Mouse (Mus musculus): ENCODE results near the gene Cnnm1. TPM values are rescaled to one million over a fixed set of nuclear protein-coding genes. Genes with fewer than 3 reads are reported as not detected.

Gene Cnnm1
- total and polyA plus RNA-seq, 3 experiments = 0.04 TPM; not detected in 2

DNA sequence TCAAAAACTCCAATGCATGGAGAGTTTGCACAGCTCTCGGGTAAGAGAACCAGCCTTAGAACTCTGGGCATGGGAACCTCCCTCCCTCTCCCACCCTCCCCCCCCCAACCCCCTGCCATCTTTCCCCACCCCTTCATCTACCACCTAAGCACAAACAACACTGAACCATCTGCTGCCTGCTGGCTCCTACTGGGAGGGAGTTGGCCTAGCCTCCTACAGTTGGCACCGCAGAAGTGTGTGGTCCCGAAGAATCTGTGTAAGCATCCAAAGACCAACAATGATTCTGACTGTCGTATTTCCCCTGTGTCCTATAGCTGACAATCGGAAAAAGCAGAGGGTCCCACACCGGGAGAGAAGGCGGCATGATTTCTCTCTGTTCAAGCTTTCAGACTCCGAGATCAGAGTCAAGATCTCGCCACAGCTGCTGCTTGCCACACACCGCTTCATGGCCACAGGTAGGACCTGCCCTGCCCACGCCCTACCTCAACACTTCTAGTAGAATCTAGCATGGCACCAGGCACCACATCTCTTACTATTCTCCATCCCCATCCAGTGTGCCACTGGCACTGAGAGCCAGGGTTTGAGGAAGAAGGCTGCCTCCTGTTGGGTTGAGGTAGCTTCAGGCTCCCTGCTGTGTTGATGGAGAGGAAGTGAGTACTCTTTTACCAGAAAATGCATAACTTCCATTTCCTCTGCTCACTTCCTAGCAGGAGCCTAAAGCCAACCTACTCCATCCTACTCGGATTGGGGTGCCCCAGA, 27.9 kb downstream of the Cnnm1 start:
- TF ChIP-seq USF1 (IDR thresholded peaks at IDR 0.05; ENCODE audit: low read depth, low read length) = no peak
- TF ChIP-seq POLR2AphosphoS5 (IDR thresholded peaks at IDR 0.05; ENCODE audit: borderline replicate concordance, low read depth, low read length) = no peak
- no peaks in the 10 kb centered on the region for H3K36me3 ChIP-seq (ENCODE audit: control insufficient read depth in 1 of 2, insufficient read depth in 2 of 2, low read length in 2 of 2)
- DNase-seq (ENCODE audit: low read depth, low spot score) = no peak
- no peak overlapping the region for H3K4me3 ChIP-seq (ENCODE audit: control insufficient read depth in 1 of 2, insufficient read depth in 1 of 2, low read depth in 2 of 2, low read length in 2 of 2)
- H3K27ac ChIP-seq (ENCODE audit: control insufficient read depth, low read depth, low read length) = no peak overlapping the region
- no peaks in the 10 kb centered on the region for H3K79me2 ChIP-seq (ENCODE audit: control insufficient read depth, insufficient read depth, low read length, poor library complexity)
- H3K4me1 ChIP-seq (ENCODE audit: control insufficient read depth in 1 of 2, insufficient read depth in 2 of 2, low read length in 2 of 2) = no peaks in the 10 kb centered on the region
- H3K9ac ChIP-seq (ENCODE audit: control insufficient read depth, low read depth, low read length, poor library complexity, severe bottlenecking) = no peak overlapping the region
- no peaks in the 10 kb centered on the region for H3K9me3 ChIP-seq (replicated peaks; ENCODE audit: insufficient read depth, low read length)
- peaks cover 18 to 23% of the 10 kb centered on the region in 2 experiments for H3K27me3 ChIP-seq (ENCODE audit: control insufficient read depth in 1 of 2, insufficient read depth in 2 of 2, low read length in 2 of 2)

DNA sequence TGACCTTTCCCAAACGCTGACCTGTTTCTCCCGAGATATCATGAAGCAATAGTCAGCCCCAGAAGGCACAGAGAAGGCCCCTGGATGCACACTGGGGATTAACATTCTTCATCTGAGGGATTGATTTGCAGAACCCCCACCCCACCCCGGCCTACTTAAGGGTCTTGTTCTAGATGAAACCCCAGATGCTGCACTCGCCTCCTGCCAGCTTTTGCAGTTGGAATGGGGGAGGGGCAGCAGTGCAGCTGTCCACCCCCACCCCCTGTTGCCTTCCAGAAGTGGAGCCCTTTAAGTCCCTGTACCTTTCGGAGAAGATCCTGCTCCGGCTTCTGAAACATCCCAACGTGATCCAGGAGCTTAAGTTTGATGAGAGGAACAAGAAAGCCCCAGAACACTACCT, 29.1 kb downstream of the Cnnm1 start:
- no peak overlapping the region for H3K4me3 ChIP-seq (ENCODE audit: control insufficient read depth in 1 of 2, insufficient read depth in 1 of 2, low read depth in 2 of 2, low read length in 2 of 2)
- no peaks in the 10 kb centered on the region for H3K36me3 ChIP-seq (ENCODE audit: control insufficient read depth in 1 of 2, insufficient read depth in 2 of 2, low read length in 2 of 2)
- no peak for DNase-seq (ENCODE audit: low read depth, low spot score)
- TF ChIP-seq POLR2AphosphoS2 (IDR thresholded peaks at IDR 0.05; ENCODE audit: low read length) = no peak
- no peak for TF ChIP-seq NELFE (IDR thresholded peaks at IDR 0.05; ENCODE audit: low read depth, low read length)
- TF ChIP-seq GABPA (IDR thresholded peaks at IDR 0.05; ENCODE audit: low read depth, low read length) = no peak
- TF ChIP-seq E2F4 (IDR thresholded peaks at IDR 0.05; ENCODE audit: borderline replicate concordance, low read depth, low read length) = no peak
- TF ChIP-seq POLR2A (IDR thresholded peaks at IDR 0.05; ENCODE audit: control insufficient read depth in 1 of 2, insufficient read depth in 1 of 2, low read depth in 1 of 2, low read length in 2 of 2, poor library complexity in 1 of 2) = no peak
- H3K4me1 ChIP-seq (ENCODE audit: control insufficient read depth in 1 of 2, insufficient read depth in 2 of 2, low read length in 2 of 2) = no peaks in the 10 kb centered on the region
- no peak overlapping the region for H3K27ac ChIP-seq (ENCODE audit: control insufficient read depth, low read depth, low read length)
- H3K27me3 ChIP-seq (ENCODE audit: control insufficient read depth in 1 of 2, insufficient read depth in 2 of 2, low read length in 2 of 2) = peaks cover 18% of the 10 kb centered on the region in 2 experiments
- H3K9ac ChIP-seq (ENCODE audit: control insufficient read depth, low read depth, low read length, poor library complexity, severe bottlenecking) = no peak overlapping the region
- no peaks in the 10 kb centered on the region for H3K79me2 ChIP-seq (ENCODE audit: control insufficient read depth, insufficient read depth, low read length, poor library complexity)
- H3K9me3 ChIP-seq (replicated peaks; ENCODE audit: insufficient read depth, low read length) = no peaks in the 10 kb centered on the region

DNA sequence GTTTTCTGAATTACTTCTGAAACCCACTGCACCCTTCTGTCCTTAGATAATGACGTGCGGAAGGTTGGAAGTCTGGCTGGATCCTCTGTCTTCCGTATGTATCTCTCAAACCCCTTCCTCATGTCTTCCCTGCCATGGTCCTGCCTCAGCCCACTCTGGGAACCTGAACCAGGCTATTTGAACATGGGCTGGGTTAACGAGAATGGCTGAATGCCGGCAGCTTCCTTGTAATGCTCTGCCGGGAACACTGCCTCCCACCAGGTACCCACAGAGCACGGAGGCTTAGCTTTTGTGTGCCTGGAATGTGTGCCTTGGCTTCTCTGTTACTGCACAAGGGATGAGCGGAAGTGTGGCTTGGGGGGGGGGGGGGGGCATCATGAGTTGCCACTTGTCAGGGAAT, 32.1 kb downstream of the Cnnm1 start:
- no peaks in the 10 kb centered on the region for H3K36me3 ChIP-seq (ENCODE audit: control insufficient read depth in 1 of 2, insufficient read depth in 2 of 2, low read length in 2 of 2)
- no peaks in the 10 kb centered on the region for H3K4me1 ChIP-seq (ENCODE audit: control insufficient read depth in 1 of 2, insufficient read depth in 2 of 2, low read length in 2 of 2)
- H3K9ac ChIP-seq (ENCODE audit: control insufficient read depth, low read depth, low read length, poor library complexity, severe bottlenecking) = no peak overlapping the region
- no peak for DNase-seq (ENCODE audit: low read depth, low spot score)
- H3K9me3 ChIP-seq (replicated peaks; ENCODE audit: insufficient read depth, low read length) = no peaks in the 10 kb centered on the region
- TF ChIP-seq ZNF384 (IDR thresholded peaks at IDR 0.05; ENCODE audit: low read depth, low read length) = no peak
- TF ChIP-seq CTCF (IDR thresholded peaks at IDR 0.05 in 2 of 3, conservative IDR thresholded peaks at IDR 0.05 in 1 of 3; ENCODE audit: control insufficient read depth in 1 of 3, insufficient read depth in 1 of 3, low read depth in 2 of 3, low read length in 3 of 3, poor library complexity in 1 of 3, severe bottlenecking in 1 of 3) = no peak
- no peak for TF ChIP-seq ZMIZ1 (IDR thresholded peaks at IDR 0.05; ENCODE audit: low read depth, low read length)
- no peak overlapping the region for H3K27ac ChIP-seq (ENCODE audit: control insufficient read depth, low read depth, low read length)
- H3K27me3 ChIP-seq (ENCODE audit: control insufficient read depth in 1 of 2, insufficient read depth in 2 of 2, low read length in 2 of 2) = peaks cover 15 to 24% of the 10 kb centered on the region in 2 experiments
- H3K79me2 ChIP-seq (ENCODE audit: control insufficient read depth, insufficient read depth, low read length, poor library complexity) = no peaks in the 10 kb centered on the region
- no peak overlapping the region for H3K4me3 ChIP-seq (ENCODE audit: control insufficient read depth in 1 of 2, insufficient read depth in 1 of 2, low read depth in 2 of 2, low read length in 2 of 2)
